Mouse (Mus musculus) hindbrain, embryonic 12.5 days (tissue): ENCODE measurements around the gene Phactr3. TPM values are rescaled to one million over a fixed set of nuclear protein-coding genes. Genes with fewer than 3 reads are reported as not detected.
A peak's percentile ranks its signal among the peaks of the same experiment; 100 is the strongest.

ENCODE experiments used
- ATAC-seq: fragments of 200-750 bp; cut with Nextera tagmentation; 2 replicates; pipeline ENCODE4 v1.8.0; 2017; ENCODE audit warnings: moderate TSS enrichment; ENCODE audit not compliant: low FRiP score
- H3K27ac ChIP-seq: fragments of 300-500 bp; sonication (generic); 2 replicates; pipeline ENCODE4 v1.5.1; 2016; ENCODE audit warnings: mild to moderate bottlenecking
- H3K27me3 ChIP-seq: fragments of 300-500 bp; sonication (generic); 2 replicates; pipeline ENCODE4 v1.6.1; 2016; ENCODE audit warnings: mild to moderate bottlenecking
- H3K36me3 ChIP-seq: fragments of 300-500 bp; sonication (generic); 2 replicates; pipeline ENCODE4 v1.6.1; 2016; ENCODE audit warnings: mild to moderate bottlenecking
- H3K4me1 ChIP-seq: fragments of 300-500 bp; sonication (generic); 2 replicates; pipeline ENCODE4 v1.6.1; 2016
- H3K4me2 ChIP-seq: fragments of 300-500 bp; sonication (generic); replicated peaks from 2 replicates; pipeline ENCODE4 v1.6.1; 2016; ENCODE audit warnings: mild to moderate bottlenecking
- H3K4me3 ChIP-seq: fragments of 300-500 bp; sonication (generic); 2 replicates; pipeline ENCODE4 v1.5.1; 2016; ENCODE audit warnings: mild to moderate bottlenecking
- H3K9ac ChIP-seq: fragments of 300-500 bp; sonication (generic); 2 replicates; pipeline ENCODE4 v1.6.1; 2016; ENCODE audit warnings: mild to moderate bottlenecking, moderate library complexity
- H3K9me3 ChIP-seq: fragments of 300-500 bp; sonication (generic); replicated peaks from 2 replicates; pipeline ENCODE4 v1.6.1; 2016; ENCODE audit warnings: mild to moderate bottlenecking
- WGBS: fragments of 180-500 bp; shearing (Covaris S2); methylation state at CpG from one replicate; pipeline ENCODE4 v1.1.7; 2016; 5-methylcytosine and 5-hydroxymethylcytosine counted together
- polyA plus RNA-seq: library from polyadenylated mRNA; unstranded; fragments of >200 nt; fragmentation: Nextera tagmentation; extraction: Ambion mirVana; gene quantifications from 2 replicates; pipeline ENCODE4 v1.2.1, GENCODE M21; 2016

Phactr3 gene
- polyA plus RNA-seq, 1 experiment from 2014 or later, result 17.4 TPM

DNA sequence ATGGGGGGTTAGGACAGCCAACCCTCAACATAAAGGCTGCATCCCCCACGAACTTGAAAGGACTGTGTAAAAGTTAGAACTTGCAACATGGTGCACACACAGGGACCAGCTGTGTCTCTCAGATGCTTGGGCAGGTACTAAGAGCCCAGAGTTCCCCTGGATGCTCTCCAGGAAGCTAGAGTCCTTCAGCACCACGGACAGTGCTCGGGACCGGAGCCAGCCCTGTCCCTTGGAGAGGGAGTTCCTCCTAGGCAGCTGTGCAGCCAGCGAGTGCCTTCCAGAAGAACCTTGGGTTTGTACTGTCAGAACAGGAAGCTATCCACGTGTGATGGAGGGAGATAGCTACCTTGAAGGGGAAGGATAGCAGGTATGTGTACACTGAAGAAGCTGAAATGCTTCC, 158.4 kb downstream of the Phactr3 start:
- Histone ChIP-seq H3K4me3 (no peak overlapping the region), H3K36me3 (peaks cover 3% of the 10 kb centered on the region; the same call in 1 of the 2 replicates), H3K27me3 (no peaks in the 10 kb centered on the region), H3K4me2 (no peak overlapping the region), H3K9me3 (no peaks in the 10 kb centered on the region), H3K9ac (no peak overlapping the region), H3K4me1 (peaks cover 3% of the 10 kb centered on the region; the same call in 1 of the 2 replicates), H3K27ac (no peak overlapping the region)
- whole genome bisulfite sequencing, result 12% methylated on average over 6 of the region's 6 CpGs
- ATAC-seq, result no peak

DNA sequence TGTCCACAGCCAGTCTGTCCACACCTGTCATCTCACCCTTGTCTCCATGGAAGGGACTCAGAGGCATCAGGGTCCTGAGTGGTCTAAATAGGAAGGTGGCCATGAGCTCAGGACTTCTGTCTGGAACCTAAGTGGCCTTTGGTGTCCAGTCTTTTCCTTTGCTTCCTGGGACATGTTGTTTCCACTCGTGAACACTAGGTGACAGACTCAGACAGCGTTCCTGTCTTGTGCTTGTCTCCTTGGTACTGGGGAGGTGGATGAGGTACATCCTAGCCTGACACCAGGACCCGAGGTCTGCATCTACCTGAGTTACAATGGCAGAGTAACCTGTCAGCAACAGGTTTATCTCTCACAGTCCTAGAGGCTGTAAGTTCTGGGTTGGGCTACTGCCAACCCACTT, 162.4 kb downstream of the Phactr3 start:
- no peak overlapping the region for H3K4me3 ChIP-seq
- WGBS, result 58% methylated on average over 3 of the region's 3 CpGs
- H3K9me3 ChIP-seq, result no peaks in the 10 kb centered on the region
- no peak overlapping the region for H3K9ac ChIP-seq
- H3K36me3 ChIP-seq, result peaks cover 3% of the 10 kb centered on the region; the same call in 1 of the 2 replicates
- no peaks in the 10 kb centered on the region for H3K27me3 ChIP-seq
- no peaks in the 10 kb centered on the region for H3K4me1 ChIP-seq
- H3K4me2 ChIP-seq, result no peak overlapping the region
- no peak overlapping the region for H3K27ac ChIP-seq
- no peak for ATAC-seq

DNA sequence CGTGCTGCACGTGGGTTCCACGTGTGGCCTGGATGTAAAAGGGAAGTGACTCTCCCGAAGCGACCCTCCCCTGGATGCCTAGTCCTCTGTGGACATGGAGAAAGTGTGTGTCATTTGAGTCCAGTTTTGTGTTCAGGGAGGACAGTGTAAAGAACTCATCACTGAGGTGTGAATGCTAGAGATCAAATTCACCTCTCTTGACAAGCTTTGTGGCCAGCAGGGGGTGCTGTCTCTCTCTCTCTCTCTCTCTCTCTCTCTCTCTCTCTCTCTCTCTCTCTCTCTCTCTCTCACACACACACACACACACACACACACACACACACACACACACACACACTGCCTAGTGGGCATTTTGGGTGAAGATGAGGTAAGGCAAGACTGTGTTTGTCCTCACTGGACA, 168.5 kb downstream of the Phactr3 start:
- Histone ChIP-seq H3K9me3 (no peaks in the 10 kb centered on the region), H3K9ac (no peak overlapping the region), H3K4me3 (no peak overlapping the region), H3K4me1 (no peaks in the 10 kb centered on the region), H3K4me2 (no peak overlapping the region), H3K36me3 (no peaks in the 10 kb centered on the region), H3K27me3 (no peaks in the 10 kb centered on the region), H3K27ac (no peak overlapping the region)
- 81% methylated on average over 5 of the region's 5 CpGs for WGBS
- no peak for ATAC-seq

DNA sequence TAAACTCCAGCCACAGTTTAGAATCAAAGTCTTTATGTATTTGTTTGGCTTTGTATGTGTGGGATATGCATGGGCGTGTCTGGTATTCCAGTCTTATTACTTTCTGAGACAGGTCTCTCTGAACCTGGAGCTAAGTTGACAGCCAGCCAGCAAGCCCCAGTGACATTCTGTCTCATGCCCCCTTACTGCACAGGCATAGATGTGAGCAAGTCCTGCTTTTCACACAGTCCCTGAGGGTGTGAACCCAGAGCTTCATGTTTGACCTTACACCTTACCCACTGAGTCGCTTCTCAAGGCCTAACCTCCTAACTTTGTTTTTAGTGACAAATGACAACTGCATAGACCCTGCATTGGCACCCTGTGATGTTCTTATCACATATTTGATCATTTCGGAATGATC, 169.9 kb downstream of the Phactr3 start:
- WGBS, result 89% methylated on average over 3 of the region's 3 CpGs
- no peak overlapping the region for H3K9ac ChIP-seq
- H3K27ac ChIP-seq, result no peak overlapping the region

DNA sequence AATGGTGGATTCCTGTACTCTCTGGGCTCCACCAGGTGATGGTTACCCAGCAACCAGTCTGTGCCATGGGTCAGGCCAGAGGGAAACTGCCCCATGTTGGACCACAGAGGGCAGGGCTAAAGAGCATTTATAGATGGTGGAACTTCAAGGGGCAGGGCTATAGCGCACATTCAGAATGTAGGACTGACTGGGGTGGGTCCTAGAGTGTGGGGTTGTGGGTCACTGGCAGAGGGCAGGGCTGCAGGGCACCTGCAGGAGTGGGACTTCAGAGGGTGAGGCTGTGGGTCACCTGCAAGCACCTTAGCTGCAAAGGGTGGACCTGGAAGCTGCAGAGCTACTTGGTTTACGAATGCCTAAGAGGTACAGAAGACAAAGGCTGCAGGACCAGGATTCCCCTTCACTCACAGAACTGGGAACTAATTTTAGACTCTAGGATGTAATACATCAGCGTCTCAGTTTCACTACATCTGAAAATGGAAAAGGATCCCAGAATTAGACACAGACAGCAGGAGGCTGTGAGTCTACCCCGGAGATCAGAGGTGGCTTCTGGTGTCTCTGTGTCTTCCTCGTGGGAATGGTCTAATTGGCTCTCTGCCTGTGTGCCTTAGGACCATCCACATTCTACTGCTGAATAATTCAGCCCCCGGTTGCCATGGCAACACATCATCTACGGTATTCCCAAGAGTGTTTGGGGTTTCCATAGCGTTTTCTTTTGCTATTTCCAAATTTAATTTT, 184.8 kb downstream of the Phactr3 start:
- WGBS, result 34% methylated on average over 8 of the region's 8 CpGs
- Histone ChIP-seq H3K4me1 (peaks cover 30% of the 10 kb centered on the region), H3K4me2 (peak overlapping the region; percentile 13; the same call in 1 of the 2 replicates)

More for the DNA sequence above, 169.9 kb downstream of the Phactr3 start:
- H3K36me3 ChIP-seq, result no peaks in the 10 kb centered on the region
- no peak for ATAC-seq
- no peaks in the 10 kb centered on the region for H3K27me3 ChIP-seq
- H3K4me3 ChIP-seq, result no peak overlapping the region
- no peaks in the 10 kb centered on the region for H3K4me1 ChIP-seq
- no peaks in the 10 kb centered on the region for H3K9me3 ChIP-seq
- no peak overlapping the region for H3K4me2 ChIP-seq

DNA sequence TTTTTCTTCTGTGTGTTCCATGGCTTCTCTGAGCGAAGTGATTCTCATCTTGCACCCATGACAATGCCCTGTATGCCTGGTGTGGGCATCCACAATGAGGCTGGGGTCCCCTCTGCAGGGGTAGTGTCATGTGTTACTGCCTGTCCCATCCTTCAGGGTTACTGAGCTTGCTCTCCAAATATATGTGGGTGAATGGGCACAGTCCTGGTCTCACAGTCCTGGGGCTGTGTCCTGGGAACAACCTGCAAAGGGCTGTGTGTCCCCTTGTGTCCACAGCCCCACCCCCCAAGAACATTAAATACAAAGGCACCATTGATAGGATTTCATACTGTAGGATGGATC, 185.4 kb downstream of the Phactr3 start:
- H3K36me3 ChIP-seq, result no peaks in the 10 kb centered on the region
- no peaks in the 10 kb centered on the region for H3K27me3 ChIP-seq
- H3K27ac ChIP-seq, result peak overlapping the region; percentile 88
- 39% methylated on average over 1 of the region's 1 CpGs for WGBS
- peaks cover 30% of the 10 kb centered on the region for H3K4me1 ChIP-seq
- no peak overlapping the region for H3K9ac ChIP-seq
- H3K9me3 ChIP-seq, result no peaks in the 10 kb centered on the region
- ATAC-seq, result peak; percentile 67
- no peak overlapping the region for H3K4me3 ChIP-seq
- H3K4me2 ChIP-seq, result peak overlapping the region; percentile 13; the same call in 1 of the 2 replicates

More for the DNA sequence above, 184.8 kb downstream of the Phactr3 start:
- H3K4me3 ChIP-seq, result no peak overlapping the region
- no peaks in the 10 kb centered on the region for H3K9me3 ChIP-seq
- H3K36me3 ChIP-seq, result no peaks in the 10 kb centered on the region
- no peaks in the 10 kb centered on the region for H3K27me3 ChIP-seq
- ATAC-seq, result peak; percentile 88
- H3K27ac ChIP-seq, result peak overlapping the region; percentile 88
- H3K9ac ChIP-seq, result no peak overlapping the region

DNA sequence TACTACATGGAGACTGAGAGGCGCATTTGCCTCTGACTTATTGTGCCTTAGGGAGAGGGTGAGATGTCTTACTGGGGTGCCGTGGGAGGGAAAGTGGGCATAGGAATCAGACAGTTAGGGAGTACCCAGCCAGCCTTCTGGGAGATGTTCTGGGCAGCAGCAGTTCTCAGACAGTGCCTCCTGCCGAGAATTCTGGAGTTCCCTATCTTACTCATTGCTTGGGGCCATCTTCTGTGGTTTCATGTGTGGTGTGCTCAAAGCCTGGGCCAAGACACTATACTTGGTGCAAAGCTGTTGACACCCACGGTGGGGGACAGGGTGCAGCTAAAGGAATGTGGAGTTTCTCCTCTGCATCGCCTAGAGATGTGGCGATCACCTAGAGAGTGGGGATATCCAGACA, 185.9 kb downstream of the Phactr3 start:
- Histone ChIP-seq H3K4me3 (no peak overlapping the region), H3K27ac (peak overlapping the region; percentile 88), H3K9ac (no peak overlapping the region), H3K27me3 (no peaks in the 10 kb centered on the region), H3K9me3 (no peaks in the 10 kb centered on the region), H3K4me2 (no peak overlapping the region), H3K4me1 (peaks cover 30% of the 10 kb centered on the region), H3K36me3 (no peaks in the 10 kb centered on the region)
- 84% methylated on average over 6 of the region's 6 CpGs for WGBS
- ATAC-seq, result no peak

DNA sequence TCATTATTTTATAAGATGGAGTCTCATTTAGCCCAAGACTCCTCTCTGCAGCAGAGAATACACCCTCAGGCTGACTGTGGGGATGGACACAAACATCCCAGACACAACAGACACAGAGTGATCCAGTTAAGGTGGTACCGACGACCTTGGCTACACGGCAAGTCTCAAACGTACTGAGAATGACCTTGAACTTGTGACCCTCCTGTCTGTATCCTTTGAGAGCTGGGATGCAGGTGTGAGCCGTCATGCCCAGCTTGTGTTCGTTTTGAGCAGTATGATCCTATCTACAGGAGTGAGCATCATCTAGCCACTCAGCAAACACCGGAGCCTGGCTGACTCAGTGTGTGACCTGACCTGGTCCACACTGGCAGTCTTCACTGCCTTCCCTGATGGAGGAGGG, 194.8 kb downstream of the Phactr3 start:
- ATAC-seq, result no peak
- Histone ChIP-seq H3K4me1 (0 out of 2 replicates have a peak, but pooled peaks cover 3% of the 10 kb centered on the region), H3K9me3 (no peaks in the 10 kb centered on the region), H3K27me3 (no peaks in the 10 kb centered on the region; the same call in 1 of the 2 replicates), H3K27ac (no peak overlapping the region), H3K4me2 (no peak overlapping the region), H3K9ac (no peak overlapping the region), H3K4me3 (no peak overlapping the region), H3K36me3 (no peaks in the 10 kb centered on the region)
- 81% methylated on average over 7 of the region's 7 CpGs for WGBS

DNA sequence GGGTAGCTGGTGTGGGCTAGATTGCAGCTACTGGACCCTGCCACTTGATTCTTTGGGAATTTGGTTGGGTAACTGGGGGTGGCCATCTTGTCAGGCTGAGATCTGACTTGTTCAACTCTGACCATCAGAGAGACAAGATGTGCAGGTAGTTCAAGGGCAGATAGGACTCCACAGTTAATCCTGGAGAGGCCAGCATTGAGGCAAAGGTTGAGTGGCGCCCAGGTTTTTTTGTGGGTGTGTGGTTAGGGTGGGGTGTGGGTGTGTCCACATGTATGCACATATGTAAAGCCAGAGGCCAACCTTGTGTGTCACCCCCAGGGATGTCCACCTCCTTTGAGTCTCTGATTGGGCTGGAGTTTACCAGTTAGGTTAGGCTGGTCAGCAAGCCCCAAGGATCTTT, 197.5 kb downstream of the Phactr3 start:
- ATAC-seq, result no peak
- no peaks in the 10 kb centered on the region for H3K9me3 ChIP-seq
- 86% methylated on average over 1 of the region's 1 CpGs for WGBS
- no peaks in the 10 kb centered on the region; the same call in 1 of the 2 replicates for H3K27me3 ChIP-seq
- no peak overlapping the region for H3K4me3 ChIP-seq
- H3K36me3 ChIP-seq, result no peaks in the 10 kb centered on the region
- no peak overlapping the region for H3K4me2 ChIP-seq
- H3K9ac ChIP-seq, result no peak overlapping the region
- H3K27ac ChIP-seq, result no peak overlapping the region
- H3K4me1 ChIP-seq, result 0 out of 2 replicates have a peak, but pooled peaks cover 3% of the 10 kb centered on the region

DNA sequence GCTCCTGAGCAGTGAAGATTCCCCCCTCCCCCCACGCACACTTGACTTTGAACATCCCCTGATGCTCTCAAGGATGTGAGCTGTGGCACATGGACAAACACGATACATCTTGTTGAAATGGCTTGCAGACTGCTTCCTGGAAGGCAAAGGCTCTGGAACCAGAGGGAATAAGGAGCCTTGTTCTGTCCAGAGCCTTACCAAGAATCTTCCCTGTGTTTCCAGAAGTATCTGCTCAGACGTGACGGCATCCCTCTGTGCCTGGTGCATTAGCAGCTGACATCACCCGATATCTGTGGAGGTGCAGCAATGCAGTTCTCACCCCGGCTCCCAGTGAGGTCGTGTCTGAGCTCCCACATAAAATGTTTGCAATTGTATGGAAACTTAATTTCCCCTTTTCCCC, 201.0 kb downstream of the Phactr3 start:
- Histone ChIP-seq H3K4me2 (no peak overlapping the region), H3K4me1 (0 out of 2 replicates have a peak, but pooled peaks cover 3% of the 10 kb centered on the region), H3K4me3 (no peak overlapping the region), H3K27me3 (no peaks in the 10 kb centered on the region), H3K9me3 (no peaks in the 10 kb centered on the region), H3K27ac (no peak overlapping the region), H3K9ac (no peak overlapping the region), H3K36me3 (no peaks in the 10 kb centered on the region)
- no peak for ATAC-seq
- WGBS, result 83% methylated on average over 7 of the region's 7 CpGs

DNA sequence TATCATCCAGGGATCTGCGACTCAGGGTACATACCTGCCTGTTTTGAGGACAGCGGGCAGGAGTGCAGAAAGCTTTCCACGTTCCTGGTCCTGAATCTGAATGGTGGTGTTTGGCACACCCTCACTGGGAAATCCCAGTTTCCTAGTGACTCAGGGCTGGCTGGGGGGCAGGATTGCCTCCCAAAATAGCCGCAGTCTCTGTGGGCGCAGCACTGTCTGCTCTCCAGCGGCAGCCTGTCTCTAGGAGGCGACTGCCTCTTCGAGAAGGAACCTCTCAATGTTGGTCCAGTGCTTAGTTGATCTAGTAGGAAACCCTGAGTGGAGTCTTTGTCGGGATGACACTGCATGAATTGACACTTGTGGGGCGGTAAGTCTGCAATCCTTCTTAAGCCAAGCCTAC, 202.5 kb downstream of the Phactr3 start:
- H3K4me1 ChIP-seq, result no peaks in the 10 kb centered on the region
- ATAC-seq, result no peak
- H3K4me2 ChIP-seq, result no peak overlapping the region
- no peak overlapping the region for H3K27ac ChIP-seq
- no peaks in the 10 kb centered on the region for H3K27me3 ChIP-seq
- H3K4me3 ChIP-seq, result no peak overlapping the region
- H3K9ac ChIP-seq, result no peak overlapping the region
- no peaks in the 10 kb centered on the region for H3K9me3 ChIP-seq
- H3K36me3 ChIP-seq, result no peaks in the 10 kb centered on the region
- WGBS, result 89% methylated on average over 10 of the region's 10 CpGs

DNA sequence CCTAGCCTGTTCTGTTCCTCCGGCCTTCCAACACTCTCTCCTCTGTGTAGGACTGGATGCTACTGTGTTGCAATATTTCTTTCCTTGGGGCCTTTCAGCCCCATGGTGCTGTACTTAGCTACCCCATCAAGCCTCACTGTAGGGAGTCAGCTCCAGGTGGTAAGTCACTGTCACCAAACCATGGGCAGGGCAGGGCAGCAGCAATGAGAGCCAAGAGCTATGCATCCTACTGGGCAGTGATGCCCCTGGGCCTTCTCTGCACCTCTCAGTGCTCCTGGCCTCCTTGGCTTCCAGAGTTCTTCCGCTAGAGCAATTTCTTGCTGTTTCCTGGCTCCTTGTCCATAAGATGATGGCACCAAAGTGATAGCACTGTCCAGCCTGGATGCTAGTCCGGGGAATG, 205.6 kb downstream of the Phactr3 start:
- Histone ChIP-seq H3K9ac (no peak overlapping the region), H3K27me3 (no peaks in the 10 kb centered on the region), H3K9me3 (no peaks in the 10 kb centered on the region), H3K4me2 (no peak overlapping the region), H3K27ac (no peak overlapping the region), H3K36me3 (no peaks in the 10 kb centered on the region), H3K4me1 (peaks cover 14% of the 10 kb centered on the region), H3K4me3 (no peak overlapping the region)
- no peak for ATAC-seq
- 91% methylated on average over 3 of the region's 3 CpGs for WGBS

DNA sequence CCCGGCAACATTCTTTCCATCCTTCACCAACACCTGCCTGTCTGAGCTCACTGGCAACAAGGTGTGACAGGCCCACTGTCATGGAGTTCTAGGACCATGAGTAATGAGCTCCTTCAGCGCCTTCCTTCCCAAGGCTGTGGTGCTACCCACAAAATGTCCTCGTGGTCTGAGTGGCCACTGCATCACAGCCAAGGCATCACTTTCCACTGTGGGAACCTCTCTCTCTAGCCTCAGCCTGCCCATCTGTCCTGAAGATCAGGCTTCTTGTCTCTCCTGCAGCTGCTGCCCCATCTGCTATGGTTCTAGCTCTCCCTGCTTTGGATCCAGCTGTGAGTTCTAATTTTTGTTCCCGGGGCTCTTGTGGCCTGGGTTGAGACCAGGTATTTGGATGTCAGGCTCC, 206.0 kb downstream of the Phactr3 start:
- no peak for ATAC-seq
- H3K9ac ChIP-seq, result no peak overlapping the region
- WGBS, result 86% methylated on average over 4 of the region's 4 CpGs

More for the DNA sequence above, 206.0 kb downstream of the Phactr3 start:
- peaks cover 14% of the 10 kb centered on the region for H3K4me1 ChIP-seq
- no peaks in the 10 kb centered on the region for H3K27me3 ChIP-seq
- no peak overlapping the region for H3K4me2 ChIP-seq
- no peak overlapping the region for H3K27ac ChIP-seq
- H3K4me3 ChIP-seq, result no peak overlapping the region
- H3K9me3 ChIP-seq, result no peaks in the 10 kb centered on the region
- no peaks in the 10 kb centered on the region for H3K36me3 ChIP-seq
